Mouse (Mus musculus) lung, adult 2 months (tissue): ENCODE data around the gene Ccnjl.

ENCODE experiments used
- CTCF ChIP-seq: fragments of 200-500 bp; IDR thresholded peaks from 2 replicates; pipeline ENCODE4 v1.5.1; 2011; ENCODE audit warnings: mild to moderate bottlenecking, low read length, control low read depth; ENCODE audit not compliant: insufficient read depth
- POLR2A ChIP-seq: fragments of 200-500 bp; IDR thresholded peaks from 2 replicates; pipeline ENCODE4 v1.6.1; 2011; ENCODE audit warnings: low read depth, mild to moderate bottlenecking, control low read depth, low read length, borderline replicate concordance; ENCODE audit errors: extremely low read depth

DNA sequence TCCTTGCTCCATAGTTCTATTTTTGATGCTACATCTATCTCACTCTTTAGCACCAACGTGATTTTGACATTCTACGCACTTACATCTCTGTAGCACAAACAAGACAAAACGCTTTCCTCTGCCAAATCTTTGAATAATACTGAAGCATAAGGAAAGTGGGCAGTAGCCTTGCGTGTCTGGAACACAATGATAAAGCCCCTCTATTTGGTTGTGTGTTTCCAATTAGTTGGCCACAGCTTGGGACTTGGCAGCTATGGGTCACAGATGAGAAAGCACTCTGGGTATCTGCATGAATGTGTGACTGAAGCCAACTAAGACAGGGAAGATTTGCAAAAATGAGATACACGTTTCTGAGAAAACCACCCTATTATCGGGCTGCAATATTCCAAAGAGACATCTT lies 20.6 kb upstream of the Ccnjl start:
- TF ChIP-seq POLR2A (no peak), CTCF (no peak)
